Mouse (Mus musculus) neutrophil, adult 5-6 weeks (primary cell): ENCODE results near the gene Hmcn1. TPM values are rescaled to one million over a fixed set of nuclear protein-coding genes. Genes with fewer than 3 reads are reported as not detected.

ENCODE experiments used
- ATAC-seq: fragments of 151-379, 151-347 bp; 2 replicates; pipeline ENCODE4 v1.8.0; 2017; ENCODE audit warnings: mild to moderate bottlenecking, moderate TSS enrichment; ENCODE audit not compliant: insufficient number of reproducible peaks, poor library complexity, low FRiP score, severe bottlenecking; ENCODE audit errors: extremely low read depth
- total RNA-seq: library from RNA; stranded (forward); fragments of 200-1000 nt; gene quantifications from 2 replicates; pipeline ENCODE4 v1.2.3, GENCODE M21; 2017

Hmcn1 gene
- total RNA-seq: not detected in 2 replicates

DNA sequence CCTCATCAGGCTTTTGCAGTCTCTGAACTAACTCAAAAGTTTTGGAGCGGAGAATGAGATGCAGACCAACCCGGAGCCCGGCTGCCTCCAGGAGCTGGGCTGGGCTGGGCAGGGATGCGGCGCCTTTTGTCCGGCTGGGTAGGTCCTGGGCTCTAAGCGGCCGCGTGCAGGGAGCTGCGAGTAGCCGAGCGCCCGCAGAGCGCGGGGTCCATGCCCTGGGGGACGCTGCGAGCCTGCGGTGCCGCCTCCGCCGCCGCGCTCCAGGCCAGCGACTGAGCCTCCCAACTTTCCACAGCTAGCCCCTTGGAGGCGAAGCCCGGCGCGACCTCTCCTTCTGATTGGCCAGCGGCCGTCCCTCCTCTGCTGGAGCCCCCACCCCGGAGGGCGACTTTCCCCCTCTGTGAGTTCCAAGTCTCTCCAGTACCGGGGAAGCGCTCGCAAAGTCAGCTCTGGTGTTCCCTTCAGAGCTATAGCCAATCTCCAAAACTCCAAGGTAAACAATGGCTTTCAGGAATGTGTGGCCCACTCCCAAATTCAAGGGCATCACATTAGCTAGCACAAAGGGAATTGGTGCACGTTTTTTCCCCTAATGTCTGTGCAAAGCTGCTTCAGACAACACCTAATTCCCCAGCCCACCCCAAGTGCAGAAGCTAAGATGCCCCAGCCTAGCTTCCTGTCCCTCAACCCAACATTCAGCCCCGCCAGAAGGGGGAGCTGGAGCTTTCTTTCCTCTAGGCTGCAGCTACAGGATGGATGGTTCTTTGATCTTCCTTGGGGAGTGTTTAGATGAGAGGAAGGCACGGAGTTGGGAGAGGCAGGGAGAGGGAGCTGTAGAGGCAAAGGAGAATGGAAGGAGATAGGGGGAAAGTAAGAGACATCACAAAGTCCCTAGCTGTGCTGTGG lies at the start of gene Hmcn1:
TSS of gene Hmcn1 (minus strand) at position 274 of the 903 bp plus-strand sequence.
- peak; percentile 33; the same call in 1 of the 2 replicates for ATAC-seq

DNA sequence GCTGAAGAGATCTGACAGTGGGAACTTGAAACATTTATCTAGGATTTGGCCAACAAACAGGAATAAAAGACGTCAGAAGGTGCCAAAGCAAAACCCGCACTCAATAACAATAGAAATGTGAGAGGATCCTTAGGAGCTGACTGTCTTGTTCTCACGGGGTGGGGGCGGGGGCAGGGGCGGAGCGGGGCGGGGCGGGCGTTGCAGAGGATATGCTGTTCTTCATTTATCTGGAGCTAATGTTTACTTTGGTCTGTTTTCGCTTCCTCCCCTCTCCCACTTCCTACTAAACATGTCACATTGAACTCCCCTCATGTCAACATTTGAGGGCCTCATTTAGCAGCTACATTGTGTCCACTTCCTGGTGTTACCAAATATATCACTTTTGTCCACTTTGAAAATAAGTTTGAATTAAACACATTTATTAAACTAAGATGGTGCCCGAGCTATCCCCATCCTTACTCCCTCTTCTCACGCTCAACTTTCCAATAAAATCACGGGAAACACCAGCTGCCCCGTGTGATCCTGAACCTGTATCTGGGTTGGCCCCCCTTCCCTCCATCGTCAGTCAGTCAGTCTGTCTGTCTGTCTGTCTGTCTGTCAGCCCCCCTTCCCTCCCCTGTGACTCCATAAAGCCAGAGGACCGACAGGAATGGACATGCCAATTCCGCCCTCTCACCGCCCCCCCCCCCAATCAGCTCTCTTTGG lies 47.9 kb upstream of the Hmcn1 start:
- ATAC-seq: 0 out of 2 replicates have a peak, but pooled peaks have one; percentile 30

DNA sequence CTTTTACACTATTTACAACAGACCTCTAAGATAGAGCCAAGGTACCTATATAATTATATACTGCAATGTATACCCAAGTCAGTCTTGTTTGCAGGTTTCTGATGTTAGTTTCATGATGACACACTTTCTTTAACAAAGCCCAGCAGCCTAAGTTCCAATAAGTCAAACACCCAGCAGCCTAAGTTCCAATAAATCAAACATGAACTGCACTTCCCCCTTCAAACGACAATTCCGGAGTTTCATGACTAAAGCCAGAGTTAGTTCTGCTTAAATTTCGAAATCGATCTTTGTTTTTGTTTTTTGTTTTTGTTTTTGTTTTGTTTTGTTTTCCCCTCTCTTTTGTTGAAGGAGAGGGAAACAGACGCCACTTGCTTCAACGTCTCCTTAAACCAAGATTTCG lies 47.1 kb upstream of the Hmcn1 start:
- no peak for ATAC-seq

DNA sequence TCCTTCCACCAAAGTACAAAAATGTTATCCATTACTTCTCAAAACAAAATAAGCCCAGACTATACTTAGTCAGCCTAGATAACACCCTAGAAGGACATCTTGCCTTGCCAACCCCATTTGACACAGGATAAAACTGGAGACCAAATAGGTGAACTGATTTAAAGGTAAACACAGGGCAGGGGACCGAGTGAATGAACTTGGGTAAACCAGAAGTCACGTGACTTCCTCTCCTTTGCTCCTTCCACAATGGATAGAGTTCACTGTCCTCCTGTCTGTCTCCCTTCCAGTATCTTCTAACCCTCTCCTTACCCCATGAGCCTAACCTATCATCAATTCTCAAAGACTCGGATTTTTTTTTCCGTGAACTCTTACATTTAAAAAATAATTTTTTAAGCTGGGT lies 46.0 kb upstream of the Hmcn1 start:
- ATAC-seq: no peak

DNA sequence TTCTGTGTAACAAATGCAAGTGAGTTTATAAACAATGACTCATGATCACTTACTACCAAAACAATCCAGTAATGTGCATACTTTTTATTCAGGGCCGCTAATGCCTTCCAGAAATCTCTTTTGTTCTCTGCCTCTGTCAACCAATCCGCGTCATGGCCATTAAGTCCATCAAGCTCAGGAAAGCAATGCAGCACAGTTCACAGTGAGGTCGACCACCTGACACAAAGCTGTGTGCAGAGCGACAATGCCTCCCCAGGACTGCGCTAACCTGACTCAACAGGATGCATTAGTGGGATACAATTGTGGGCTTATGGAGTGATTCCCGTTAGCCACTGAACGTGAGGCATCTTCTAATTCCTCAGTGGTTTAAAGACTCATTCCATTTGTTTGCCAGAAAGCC lies 45.3 kb upstream of the Hmcn1 start:
- no peak for ATAC-seq

DNA sequence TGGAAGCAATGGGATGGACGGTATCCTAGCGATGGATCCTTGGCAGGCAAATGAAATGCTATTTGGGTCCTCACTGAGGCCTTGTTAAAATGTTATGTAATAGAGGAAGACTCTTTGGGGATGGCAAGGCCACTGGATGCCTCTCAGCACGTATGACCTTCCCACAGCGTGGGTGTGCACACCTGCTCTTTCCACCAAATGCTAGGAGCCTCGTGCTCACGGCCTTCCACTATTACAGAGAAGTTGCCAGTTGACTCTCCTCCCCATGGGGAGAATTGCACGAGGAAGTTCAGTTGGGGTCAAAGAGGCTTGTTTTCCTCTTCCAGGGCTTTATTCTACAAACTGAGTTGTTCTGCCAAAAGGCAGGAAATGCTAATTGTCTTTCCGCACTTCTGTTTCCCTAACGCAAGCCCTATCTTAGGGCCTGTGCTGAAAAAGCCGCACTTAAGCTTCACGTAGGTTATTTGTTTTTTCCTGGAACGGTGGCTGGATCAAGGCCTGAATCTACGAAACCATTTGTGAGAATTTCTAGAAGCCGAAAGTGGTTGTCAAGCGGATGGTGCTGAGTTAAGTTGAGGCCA lies 43.3 kb upstream of the Hmcn1 start:
- ATAC-seq: no peak

DNA sequence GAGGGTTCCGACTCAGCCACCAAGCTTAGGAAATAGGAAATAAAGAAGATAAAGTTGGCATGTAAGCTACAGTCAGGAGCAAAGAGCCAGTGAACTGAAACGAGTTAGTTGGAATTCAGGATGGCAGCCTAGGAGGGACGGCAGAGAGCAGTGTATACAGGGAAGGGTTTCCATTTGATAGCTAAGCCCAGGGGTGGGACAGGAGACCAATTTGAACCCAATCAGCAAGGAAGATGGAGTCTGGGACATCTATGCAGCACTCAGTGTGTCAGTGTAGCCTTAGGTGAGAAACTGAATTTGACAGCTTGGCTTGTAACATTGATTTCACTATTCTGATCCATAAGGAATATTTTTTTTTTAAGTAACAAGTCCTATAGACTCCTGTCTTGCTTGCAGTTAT lies 42.5 kb upstream of the Hmcn1 start:
- ATAC-seq: no peak

DNA sequence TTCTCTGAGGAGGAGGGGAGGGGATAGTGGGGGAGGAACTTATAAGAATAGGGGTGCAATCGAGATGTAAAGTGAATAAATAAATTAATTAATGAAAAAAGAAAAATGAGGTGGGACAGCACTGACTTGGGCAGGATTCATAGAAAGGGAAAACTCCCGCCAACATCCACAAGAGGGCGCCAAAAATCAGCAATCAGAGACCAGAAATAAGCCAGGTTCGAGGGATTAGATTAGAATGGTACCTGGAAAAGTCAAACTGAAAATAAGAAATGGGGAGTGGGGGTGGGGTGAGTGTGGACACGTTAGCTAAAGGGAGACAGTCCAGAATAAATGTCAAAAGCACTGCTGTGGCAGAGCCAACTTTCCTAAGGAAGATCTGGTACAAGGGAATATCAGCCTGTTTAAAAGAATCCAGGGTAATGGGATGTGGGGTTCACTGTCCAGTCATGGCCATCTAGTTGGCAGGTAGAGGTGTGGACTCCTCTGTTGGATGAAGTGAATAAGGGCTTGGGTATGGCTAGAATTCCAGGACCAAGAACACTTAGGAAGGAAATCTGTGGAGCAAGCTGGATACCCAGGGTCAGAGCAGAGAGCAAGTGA lies 41.9 kb upstream of the Hmcn1 start:
- ATAC-seq: peak; percentile 63; the same call in 1 of the 2 replicates

DNA sequence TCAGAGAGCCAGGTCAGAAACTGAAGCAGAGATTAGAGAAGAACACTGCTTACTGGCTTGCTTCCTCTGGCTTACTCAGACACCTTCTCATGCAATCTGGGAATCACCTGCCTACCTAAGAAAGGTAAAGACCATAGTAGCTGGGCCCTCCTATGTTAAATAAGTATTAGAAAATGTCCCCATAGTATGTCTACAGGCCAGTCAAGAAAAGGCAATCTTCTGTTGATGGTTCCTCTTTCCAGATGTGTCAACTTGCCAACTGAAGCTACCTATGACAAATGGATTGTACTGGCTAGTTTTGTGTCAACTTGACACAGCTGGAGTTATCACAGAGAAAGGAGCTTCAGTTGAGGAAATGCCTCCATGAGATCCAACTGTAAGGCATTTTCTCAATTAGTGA lies 40.1 kb upstream of the Hmcn1 start:
- no peak for ATAC-seq

DNA sequence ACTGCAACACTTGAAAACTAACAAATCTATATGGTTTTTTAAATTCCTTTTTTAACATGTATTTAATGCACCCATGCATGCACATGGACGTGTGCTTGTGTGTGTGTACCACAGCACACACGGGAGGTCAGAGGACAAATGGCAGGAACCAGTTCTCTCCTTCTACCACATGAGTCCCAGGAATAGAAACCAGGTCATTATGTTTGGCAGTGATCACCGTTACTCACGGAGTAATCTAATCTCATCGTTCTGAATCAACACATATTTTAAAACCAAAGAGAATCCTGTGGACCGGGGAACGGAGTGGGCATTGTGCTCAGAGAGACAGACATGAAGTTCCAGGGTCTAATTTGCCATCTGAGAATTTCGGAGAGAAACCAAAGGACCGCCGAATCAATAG lies 38.3 kb upstream of the Hmcn1 start:
- ATAC-seq: no peak

DNA sequence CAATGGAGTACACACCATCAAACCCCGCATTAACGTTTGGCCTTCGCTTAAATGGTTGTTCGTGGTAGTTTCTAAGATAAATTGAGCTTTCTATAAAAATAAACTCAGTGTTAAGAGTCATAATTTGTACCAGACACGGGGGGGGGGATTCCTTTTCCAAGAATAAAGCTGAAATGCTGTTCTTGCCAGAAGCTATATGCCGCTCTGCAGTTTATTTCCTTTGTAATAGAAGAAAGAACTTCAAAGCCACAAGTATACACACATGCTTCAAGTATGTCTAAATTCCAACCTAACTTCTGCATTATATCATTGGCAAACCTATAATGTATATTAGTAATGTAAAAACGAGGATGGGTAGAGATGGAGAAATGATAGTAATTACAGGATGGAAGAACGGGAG lies 37.9 kb upstream of the Hmcn1 start:
- no peak for ATAC-seq

DNA sequence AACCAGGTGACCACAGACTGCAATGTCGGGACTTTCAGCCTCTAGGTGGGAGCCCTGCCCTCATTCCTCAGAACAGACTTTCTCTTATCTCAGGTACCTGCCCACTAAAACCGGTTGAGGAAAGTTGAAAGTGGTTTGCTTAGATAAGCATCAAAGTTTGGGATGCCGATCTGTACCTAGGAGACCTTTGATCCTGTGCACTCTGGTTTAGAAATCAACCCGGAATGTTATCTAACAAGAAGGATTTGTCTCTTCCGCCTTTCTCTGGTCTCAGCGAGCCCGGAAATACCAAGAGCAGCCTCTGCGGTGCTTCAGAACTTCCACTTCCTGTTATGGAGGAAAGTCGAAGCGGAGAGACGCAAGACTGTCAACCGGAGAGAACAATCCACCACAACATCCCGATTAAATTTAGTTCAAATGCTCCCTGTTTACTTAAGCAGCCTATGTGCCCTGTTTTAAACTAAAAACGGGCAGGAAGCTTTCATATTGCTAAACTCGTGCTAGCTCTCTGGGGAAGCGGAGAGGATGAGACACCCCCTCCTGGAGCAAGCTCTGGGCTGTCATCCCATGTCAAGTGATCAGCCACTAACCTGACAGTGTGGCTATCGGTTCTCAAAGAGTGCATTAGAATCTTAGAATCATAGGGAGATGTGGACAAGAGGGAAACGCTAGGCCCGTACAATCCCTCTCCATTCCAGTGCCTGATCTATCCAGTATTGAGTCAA lies 32.0 kb upstream of the Hmcn1 start:
- ATAC-seq: peak; percentile 90

DNA sequence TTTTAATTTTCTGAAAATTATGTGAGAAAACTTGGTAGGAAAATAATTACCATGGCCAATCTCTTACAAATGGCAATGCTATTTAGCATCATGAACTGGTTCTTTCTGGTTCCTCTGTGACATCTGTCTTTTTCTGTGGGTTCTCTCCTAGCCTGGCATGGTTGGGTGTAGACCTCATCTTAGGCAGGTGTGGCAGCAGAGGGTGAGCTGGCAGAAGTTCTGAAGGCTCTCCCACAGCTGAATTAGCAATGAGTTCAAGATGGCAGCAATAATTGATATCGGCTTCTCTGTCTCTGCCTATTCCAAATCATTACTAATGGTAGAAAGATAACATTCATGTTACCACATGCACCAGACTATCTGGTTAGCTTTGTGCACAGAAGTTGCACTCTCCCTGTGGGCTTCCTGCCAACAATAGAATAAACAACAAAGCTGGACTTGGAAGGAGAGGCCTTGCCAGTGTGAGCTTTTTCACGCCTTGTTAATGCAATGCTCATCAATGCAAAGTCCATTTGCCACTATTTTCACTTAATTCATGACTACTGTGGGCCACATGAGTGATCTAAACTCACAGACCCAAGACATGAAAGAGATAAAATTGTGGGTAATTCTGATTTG lies 26.1 kb upstream of the Hmcn1 start:
- ATAC-seq: no peak

DNA sequence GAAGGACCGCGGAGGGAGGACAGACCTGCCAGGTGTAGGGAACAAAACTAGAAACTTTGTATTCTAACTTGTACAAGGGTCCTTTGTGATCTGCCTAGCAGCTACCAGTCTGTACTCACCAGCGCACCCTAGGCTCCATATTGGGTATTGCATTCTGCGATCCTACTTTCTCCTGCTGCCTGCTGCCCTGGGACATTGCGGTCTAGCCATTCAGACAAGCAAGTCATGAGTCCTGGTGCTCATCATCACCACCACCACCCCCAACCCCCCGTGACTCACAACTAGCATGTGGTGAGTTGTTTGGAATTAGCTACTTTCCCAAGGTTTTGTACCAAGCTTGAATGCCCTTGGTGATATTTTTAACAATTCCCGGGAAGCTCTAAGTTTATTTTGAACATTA lies 17.8 kb upstream of the Hmcn1 start:
- ATAC-seq: peak; percentile 71; the same call in 1 of the 2 replicates

DNA sequence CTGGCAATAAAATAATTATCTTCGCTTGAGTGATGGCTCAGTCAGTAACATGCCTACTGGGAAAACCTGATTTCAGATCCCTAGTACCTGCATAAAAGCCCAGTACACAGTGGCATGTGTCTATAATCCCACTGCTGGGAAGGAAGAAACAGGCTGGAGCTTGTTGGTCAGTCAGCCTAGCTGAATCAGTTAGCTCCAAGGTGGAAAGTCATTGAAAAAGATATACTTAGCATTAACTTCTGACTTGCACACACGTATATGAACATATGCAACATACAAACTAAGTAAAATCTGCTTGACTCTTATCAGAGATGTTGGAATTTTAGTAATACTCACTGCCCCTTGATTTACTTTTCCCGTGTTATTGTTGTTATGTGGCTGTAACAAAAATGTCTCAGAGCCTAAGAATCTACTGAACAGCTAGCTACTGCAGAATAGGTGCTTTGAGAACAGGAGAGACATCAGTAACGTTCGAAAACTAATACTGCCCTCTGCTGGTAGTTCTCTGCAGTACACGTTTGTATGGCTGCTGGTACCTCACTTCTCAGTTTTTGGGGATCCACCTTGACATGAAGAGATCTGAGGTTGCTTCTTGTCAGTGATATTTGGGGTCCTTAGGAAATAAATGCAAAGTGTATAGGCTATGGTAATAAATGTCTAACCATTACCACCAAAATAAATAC lies 16.0 kb upstream of the Hmcn1 start:
- ATAC-seq: peak; percentile 82

DNA sequence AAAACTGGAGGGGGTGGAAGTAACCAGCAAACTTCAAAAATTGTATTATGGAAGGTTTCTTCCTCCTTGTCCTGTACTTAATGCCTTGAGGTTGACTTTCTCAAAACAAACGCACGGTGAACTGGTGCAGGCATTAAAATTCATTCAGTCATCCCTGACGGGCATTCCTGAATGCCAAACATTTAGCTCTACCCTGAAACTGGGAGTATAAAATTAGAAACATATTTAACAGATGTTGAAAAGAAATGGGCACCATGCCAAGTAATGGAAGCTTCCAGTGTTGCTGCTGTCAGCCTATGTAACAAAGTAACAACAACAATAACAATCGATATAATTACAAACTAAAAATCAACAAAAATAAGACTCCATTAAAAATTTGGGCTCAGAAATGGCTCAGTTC lies 14.5 kb upstream of the Hmcn1 start:
- ATAC-seq: no peak

DNA sequence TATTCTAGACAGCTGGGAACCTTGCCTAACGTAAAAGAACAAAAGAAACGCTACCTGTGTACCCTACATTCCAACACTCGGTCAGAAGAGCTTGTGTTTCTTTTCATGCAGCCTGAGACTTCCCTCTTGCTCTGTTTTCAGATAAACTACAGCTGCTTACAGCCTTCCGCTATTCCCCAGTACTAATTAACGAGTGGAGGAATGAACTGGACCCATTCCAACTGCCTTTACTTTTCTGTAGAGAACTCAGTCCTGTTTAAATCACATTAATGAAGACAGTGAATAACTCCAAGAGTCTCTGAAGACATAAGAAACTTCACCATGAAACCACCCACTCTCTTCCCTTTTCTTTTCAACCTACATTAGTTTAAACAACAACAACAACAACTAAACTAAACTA lies 10.8 kb upstream of the Hmcn1 start:
- no peak for ATAC-seq

DNA sequence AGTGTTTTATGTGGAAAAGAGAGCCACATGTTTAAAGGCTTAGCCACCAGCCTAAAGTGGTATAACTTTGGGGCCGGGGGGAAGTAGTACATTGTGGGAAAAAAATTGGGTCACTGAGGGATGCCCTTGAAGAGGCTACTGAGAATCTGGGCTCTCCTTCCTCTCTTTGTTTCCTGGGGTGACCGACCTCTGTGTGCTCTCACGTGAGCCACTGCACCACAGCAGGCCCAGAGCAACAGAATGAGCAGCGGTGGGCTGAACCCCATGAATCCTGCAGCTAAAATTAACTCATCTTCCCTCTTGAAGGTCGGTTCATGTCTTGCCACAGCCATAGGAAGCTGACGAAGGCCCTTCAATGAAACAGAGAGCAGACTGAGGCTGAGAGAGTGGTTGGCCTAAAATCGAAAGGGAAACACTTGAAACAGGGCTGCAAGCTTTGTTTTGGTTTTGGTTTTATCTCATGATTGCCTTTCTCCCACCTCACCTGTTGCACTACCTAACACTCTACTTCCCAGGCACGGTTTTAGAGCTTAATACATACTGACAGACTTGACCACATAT lies 8.7 kb upstream of the Hmcn1 start:
- peak; percentile 36; the same call in 1 of the 2 replicates for ATAC-seq
